Mouse (Mus musculus) lung, postnatal 25 days (tissue): ENCODE results near the gene Iqcc.

Experiments used
- DNase-seq: peaks from one replicate; pipeline ENCODE4 v3.0.0; 2022; ENCODE audit warnings: low spot score

The Iqcc gene

GRCm38 (mm10) chr4:129578466-129578865 lies 40.4 kb downstream of the Iqcc start, which contains the start of gene Fam167b:
Gene Fam167b, minus strand, starts transcription at chr4:129578549.
- peak; percentile 41 for DNase-seq

GRCm38 (mm10) chr4:129577688-129578087 lies 41.2 kb downstream of the Iqcc start:
- DNase-seq: no peak

GRCm38 (mm10) chr4:129576863-129577491 lies 41.9 kb downstream of the Iqcc start:
- DNase-seq: peak; percentile 80

- peak; percentile 57 for DNase-seq
Observed at GRCm38 (mm10) chr4:129575171-129575844, 43.6 kb downstream of the Iqcc start.

GRCm38 (mm10) chr4:129573430-129573829 lies 45.5 kb downstream of the Iqcc start, which contains the start of gene Lck:
Gene Lck, minus strand, starts transcription at chr4:129573641.
- peak; percentile 10 for DNase-seq

GRCm38 (mm10) chr4:129573093-129573370 lies 45.9 kb downstream of the Iqcc start:
- DNase-seq: no peak

- peak; percentile 40 for DNase-seq
Observed at GRCm38 (mm10) chr4:129572236-129573092, 46.4 kb downstream of the Iqcc start.

GRCm38 (mm10) chr4:129571551-129572084 lies 47.3 kb downstream of the Iqcc start:
- DNase-seq: peak; percentile 10

GRCm38 (mm10) chr4:129570028-129570427 lies 48.9 kb downstream of the Iqcc start:
- no peak for DNase-seq

- no peak for DNase-seq
Observed at GRCm38 (mm10) chr4:129568366-129568765, 50.5 kb downstream of the Iqcc start.

GRCm38 (mm10) chr4:129565139-129565538 lies 53.8 kb downstream of the Iqcc start:
- DNase-seq: no peak
